Mouse (Mus musculus): Measurements from ENCODE around the gene Cks2. TPM values are rescaled to one million over a fixed set of nuclear protein-coding genes. Genes with fewer than 3 reads are reported as not detected.

Gene Cks2
- total and polyA plus RNA-seq, 3 experiments = 243 to 846 (median 297) TPM

DNA sequence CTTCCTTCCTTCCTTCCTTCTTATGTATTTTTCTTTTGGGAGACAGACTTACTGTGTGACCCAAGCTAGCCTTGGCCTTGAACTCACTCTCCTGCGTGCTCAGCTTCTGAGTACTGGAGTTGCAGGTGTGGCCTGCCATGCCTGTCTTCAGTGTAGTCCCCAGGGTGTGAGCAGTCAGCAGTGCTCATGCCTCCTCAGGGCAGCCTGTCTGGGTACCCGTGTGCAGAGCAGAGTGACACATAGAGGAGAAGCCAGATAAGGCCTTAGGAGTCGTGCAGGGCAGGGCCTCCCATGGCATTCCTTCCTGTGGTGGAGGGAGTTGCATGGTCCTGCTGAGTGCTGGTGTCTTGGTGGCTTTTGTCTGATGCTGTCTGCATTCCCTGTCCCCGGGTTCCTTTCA is 34.3 kb downstream of the Cks2 start:
- no peak for DNase-seq (ENCODE audit: low read depth, low spot score)
- Histone ChIP-seq H3K27ac (ENCODE audit: control insufficient read depth, low read depth, low read length) (no peak overlapping the region), H3K79me2 (ENCODE audit: control insufficient read depth, insufficient read depth, low read length, poor library complexity) (no peaks in the 10 kb centered on the region), H3K4me3 (ENCODE audit: control insufficient read depth in 1 of 2, insufficient read depth in 1 of 2, low read depth in 2 of 2, low read length in 2 of 2) (no peak overlapping the region), H3K36me3 (ENCODE audit: control insufficient read depth in 1 of 2, insufficient read depth in 2 of 2, low read length in 2 of 2) (peaks cover 27 to 28% of the 10 kb centered on the region in 2 experiments), H3K9ac (ENCODE audit: control insufficient read depth, low read depth, low read length, poor library complexity, severe bottlenecking) (no peak overlapping the region), H3K27me3 (ENCODE audit: control insufficient read depth in 1 of 2, insufficient read depth in 2 of 2, low read length in 2 of 2) (no peaks in the 10 kb centered on the region), H3K9me3 (replicated peaks; ENCODE audit: insufficient read depth, low read length) (no peaks in the 10 kb centered on the region), H3K4me1 (ENCODE audit: control insufficient read depth in 1 of 2, insufficient read depth in 2 of 2, low read length in 2 of 2) (peaks cover 11 to 29% of the 10 kb centered on the region in 2 experiments)
- TF ChIP-seq POLR2AphosphoS5 (IDR thresholded peaks at IDR 0.05; ENCODE audit: borderline replicate concordance, low read depth, low read length) = no peak
- no peak for TF ChIP-seq MYC (IDR thresholded peaks at IDR 0.05; ENCODE audit: low read depth, low read length)
- no peak for TF ChIP-seq TBP (IDR thresholded peaks at IDR 0.05; ENCODE audit: low read depth, low read length)
- no peak for TF ChIP-seq ELF1 (IDR thresholded peaks at IDR 0.05; ENCODE audit: low read depth, low read length)
- no peak for TF ChIP-seq RCOR1 (IDR thresholded peaks at IDR 0.05; ENCODE audit: low read depth, low read length)
- no peak for TF ChIP-seq MAZ (IDR thresholded peaks at IDR 0.05; ENCODE audit: low read depth, low read length)
- no peak for TF ChIP-seq USF2 (IDR thresholded peaks at IDR 0.05; ENCODE audit: borderline replicate concordance in 1 of 2, insufficient read depth in 1 of 2, low read depth in 1 of 2, low read length in 2 of 2)
- TF ChIP-seq TCF12 (IDR thresholded peaks at IDR 0.05; ENCODE audit: low read depth, low read length) = no peak
- TF ChIP-seq USF1 (IDR thresholded peaks at IDR 0.05; ENCODE audit: low read depth, low read length) = no peak
- no peak for TF ChIP-seq HCFC1 (IDR thresholded peaks at IDR 0.05; ENCODE audit: low read depth, low read length)
- TF ChIP-seq SIN3A (IDR thresholded peaks at IDR 0.05; ENCODE audit: low read length) = no peak
- TF ChIP-seq BHLHE40 (IDR thresholded peaks at IDR 0.05; ENCODE audit: borderline replicate concordance, low read depth, low read length) = no peak
- no peak for TF ChIP-seq NELFE (IDR thresholded peaks at IDR 0.05; ENCODE audit: low read depth, low read length)
- TF ChIP-seq CHD2 (IDR thresholded peaks at IDR 0.05; ENCODE audit: low read length) = no peak
- TF ChIP-seq MAX (IDR thresholded peaks at IDR 0.05; ENCODE audit: low read length) = no peak
- no peak for TF ChIP-seq POLR2AphosphoS2 (IDR thresholded peaks at IDR 0.05; ENCODE audit: low read length)
- no peak for TF ChIP-seq MXI1 (IDR thresholded peaks at IDR 0.05; ENCODE audit: low read depth, low read length)
- no peak for TF ChIP-seq GABPA (IDR thresholded peaks at IDR 0.05; ENCODE audit: low read depth, low read length)

DNA sequence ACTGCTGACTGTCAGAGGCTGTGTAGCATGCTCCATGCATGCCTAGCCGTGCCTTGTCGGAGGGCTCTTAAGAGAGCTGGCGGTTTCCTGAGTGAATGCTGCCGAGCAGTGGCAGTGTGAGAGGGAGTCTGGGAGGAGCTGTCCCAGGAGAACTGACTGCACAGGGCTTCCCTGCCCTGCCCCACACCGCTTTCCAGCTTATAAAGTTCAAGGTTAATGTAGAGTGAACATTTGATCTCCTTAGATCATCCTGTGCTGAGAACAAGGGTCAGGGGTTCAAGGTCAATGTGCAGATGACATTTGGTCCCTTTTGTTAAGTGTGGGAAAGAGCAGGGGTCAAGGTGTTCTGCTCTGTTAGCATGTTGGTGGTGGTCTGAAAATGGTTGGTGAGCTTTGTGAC is 36.0 kb downstream of the Cks2 start:
- TF ChIP-seq MAFK (IDR thresholded peaks at IDR 0.05; ENCODE audit: borderline replicate concordance, low read depth, low read length) (no peak), SIN3A (IDR thresholded peaks at IDR 0.05; ENCODE audit: low read length) (no peak), KAT2A (conservative IDR thresholded peaks at IDR 0.05; ENCODE audit: low read depth, low read length) (no peak), BHLHE40 (IDR thresholded peaks at IDR 0.05; ENCODE audit: borderline replicate concordance, low read depth, low read length) (no peak), POLR2AphosphoS5 (IDR thresholded peaks at IDR 0.05; ENCODE audit: borderline replicate concordance, low read depth, low read length) (no peak), MAZ (IDR thresholded peaks at IDR 0.05; ENCODE audit: low read depth, low read length) (no peak)
- no peaks in the 10 kb centered on the region for H3K27me3 ChIP-seq (ENCODE audit: control insufficient read depth in 1 of 2, insufficient read depth in 2 of 2, low read length in 2 of 2)
- H3K27ac ChIP-seq (ENCODE audit: control insufficient read depth, low read depth, low read length) = no peak overlapping the region
- peaks cover 21 to 38% of the 10 kb centered on the region in 2 experiments for H3K36me3 ChIP-seq (ENCODE audit: control insufficient read depth in 1 of 2, insufficient read depth in 2 of 2, low read length in 2 of 2)
- no peak for DNase-seq (ENCODE audit: low read depth, low spot score)
- H3K9me3 ChIP-seq (replicated peaks; ENCODE audit: insufficient read depth, low read length) = no peaks in the 10 kb centered on the region
- H3K9ac ChIP-seq (ENCODE audit: control insufficient read depth, low read depth, low read length, poor library complexity, severe bottlenecking) = no peak overlapping the region
- H3K79me2 ChIP-seq (ENCODE audit: control insufficient read depth, insufficient read depth, low read length, poor library complexity) = no peaks in the 10 kb centered on the region
- H3K4me1 ChIP-seq (ENCODE audit: control insufficient read depth in 1 of 2, insufficient read depth in 2 of 2, low read length in 2 of 2) = peaks cover 20 to 42% of the 10 kb centered on the region in 2 experiments
- H3K4me3 ChIP-seq (ENCODE audit: control insufficient read depth in 1 of 2, insufficient read depth in 1 of 2, low read depth in 2 of 2, low read length in 2 of 2) = no peak overlapping the region
